Mouse (Mus musculus): ENCODE measurements around the gene Vegfa.

Vegfa gene

GRCm38 (mm10) chr17:46032257-46032991, at the start of gene Vegfa:
Gene Vegfa, minus strand, starts transcription at chr17:46032369.
- peak; percentile 93 for DNase-seq (ENCODE audit: low spot score)

- peak; percentile 47 for DNase-seq (ENCODE audit: low spot score)
Observed at GRCm38 (mm10) chr17:46081657-46082056, 49.5 kb upstream of the Vegfa start.

GRCm38 (mm10) chr17:46081042-46081441, 48.9 kb upstream of the Vegfa start:
- DNase-seq (ENCODE audit: low spot score) = no peak

- DNase-seq (ENCODE audit: low spot score) = no peak
Observed at GRCm38 (mm10) chr17:46080388-46080787, 48.2 kb upstream of the Vegfa start.

GRCm38 (mm10) chr17:46079037-46079436, 46.9 kb upstream of the Vegfa start:
- no peak for DNase-seq (ENCODE audit: low spot score)

GRCm38 (mm10) chr17:46077921-46078534, 45.9 kb upstream of the Vegfa start:
- DNase-seq (ENCODE audit: low spot score) = no peak

GRCm38 (mm10) chr17:46076260-46076551, 44.0 kb upstream of the Vegfa start:
- no peak for DNase-seq (ENCODE audit: low spot score)

- DNase-seq (ENCODE audit: low spot score) = no peak
Observed at GRCm38 (mm10) chr17:46075551-46076259, 43.5 kb upstream of the Vegfa start.

GRCm38 (mm10) chr17:46075116-46075485, 42.9 kb upstream of the Vegfa start:
- peak; percentile 76 for DNase-seq (ENCODE audit: low spot score)

GRCm38 (mm10) chr17:46074398-46075115, 42.4 kb upstream of the Vegfa start:
- no peak for DNase-seq (ENCODE audit: low spot score)

GRCm38 (mm10) chr17:46073730-46074301, 41.6 kb upstream of the Vegfa start:
- peak; percentile 96 for DNase-seq (ENCODE audit: low spot score)

- no peak for DNase-seq (ENCODE audit: low spot score)
Observed at GRCm38 (mm10) chr17:46071531-46071930, 39.4 kb upstream of the Vegfa start.

- no peak for DNase-seq (ENCODE audit: low spot score)
Observed at GRCm38 (mm10) chr17:46070046-46070445, 37.9 kb upstream of the Vegfa start.

- no peak for DNase-seq (ENCODE audit: low spot score)
Observed at GRCm38 (mm10) chr17:46063974-46064312, 31.8 kb upstream of the Vegfa start.

- DNase-seq (ENCODE audit: low spot score) = peak; percentile 68
Observed at GRCm38 (mm10) chr17:46063283-46063973, 31.3 kb upstream of the Vegfa start.

- peak; percentile 25 for DNase-seq (ENCODE audit: low spot score)
Observed at GRCm38 (mm10) chr17:46060253-46060652, 28.1 kb upstream of the Vegfa start.

GRCm38 (mm10) chr17:46059226-46059825, 27.2 kb upstream of the Vegfa start:
- peak; percentile 88 for DNase-seq (ENCODE audit: low spot score)

- no peak for DNase-seq (ENCODE audit: low spot score)
Observed at GRCm38 (mm10) chr17:46056288-46056687, 24.1 kb upstream of the Vegfa start.

- no peak for DNase-seq (ENCODE audit: low spot score)
Observed at GRCm38 (mm10) chr17:46055736-46056135, 23.6 kb upstream of the Vegfa start.

GRCm38 (mm10) chr17:46053291-46053842, 21.2 kb upstream of the Vegfa start:
- DNase-seq (ENCODE audit: low spot score) = peak; percentile 34

GRCm38 (mm10) chr17:46052146-46052545, 20.0 kb upstream of the Vegfa start:
- DNase-seq (ENCODE audit: low spot score) = no peak
